Mouse (Mus musculus) E14TG2a.4 (cell line): ENCODE data around the gene Krt35.

Source experiments
- CTCF ChIP-seq: conservative IDR thresholded peaks from 2 replicates; pipeline ENCODE4 v1.5.1; 2014; ENCODE audit warnings: low read length
- NANOG ChIP-seq: IDR thresholded peaks from 2 replicates; pipeline ENCODE4 v1.6.1; 2014; ENCODE audit warnings: borderline replicate concordance, low read length, mixed read lengths
- POU5F1 ChIP-seq: IDR thresholded peaks from 2 replicates; pipeline ENCODE4 v1.6.1; 2014; ENCODE audit warnings: low read length, borderline replicate concordance

GRCm38 (mm10) chr11:100113742-100114029 is 17.6 kb upstream of the Krt35 start:
- TF ChIP-seq CTCF (no peak), POU5F1 (no peak), NANOG (no peak)
